Mouse (Mus musculus): ENCODE results near the gene Krtap5-4.
"Not testable (repeated sequence)": the region's sequence is repeated elsewhere in the genome, so short reads cannot be mapped to it uniquely, and the experiment has no call there.

The Krtap5-4 gene

DNA sequence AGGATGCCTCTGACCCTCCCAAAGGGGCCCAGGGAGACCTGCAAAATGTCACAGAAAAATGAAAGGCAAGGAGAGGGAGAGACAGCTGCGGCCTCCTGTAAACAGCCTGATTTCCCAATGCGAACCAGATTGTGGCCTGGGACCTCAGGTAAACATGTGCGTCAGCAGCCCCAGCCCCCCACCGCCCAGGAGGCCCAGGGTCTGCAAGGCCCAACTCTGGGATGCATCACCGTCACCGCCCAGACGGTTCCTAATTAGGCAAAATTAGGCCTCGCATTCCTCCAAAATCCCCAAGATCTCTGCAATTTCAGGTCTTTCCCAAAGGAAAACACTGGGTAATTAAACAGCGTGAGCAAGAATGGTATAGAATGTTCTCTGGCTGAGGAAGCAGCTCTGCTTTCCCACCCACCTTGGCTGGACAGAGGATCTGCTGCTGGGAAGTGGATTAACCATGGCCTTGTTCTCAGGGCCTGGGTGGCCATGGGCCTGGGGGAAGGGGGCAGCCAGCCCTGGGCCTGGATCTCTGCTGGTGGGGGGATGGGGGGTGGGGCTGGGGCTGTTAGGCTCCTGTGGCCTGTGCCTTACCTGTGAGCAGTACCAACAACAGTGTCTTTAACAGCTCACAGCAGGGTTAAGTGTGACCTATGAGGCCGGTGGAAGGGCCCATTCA lies 18.4 kb downstream of the Krtap5-4 start:
- DNase-seq (ENCODE audit: low read depth, low spot score), result not testable (repeated sequence)

DNA sequence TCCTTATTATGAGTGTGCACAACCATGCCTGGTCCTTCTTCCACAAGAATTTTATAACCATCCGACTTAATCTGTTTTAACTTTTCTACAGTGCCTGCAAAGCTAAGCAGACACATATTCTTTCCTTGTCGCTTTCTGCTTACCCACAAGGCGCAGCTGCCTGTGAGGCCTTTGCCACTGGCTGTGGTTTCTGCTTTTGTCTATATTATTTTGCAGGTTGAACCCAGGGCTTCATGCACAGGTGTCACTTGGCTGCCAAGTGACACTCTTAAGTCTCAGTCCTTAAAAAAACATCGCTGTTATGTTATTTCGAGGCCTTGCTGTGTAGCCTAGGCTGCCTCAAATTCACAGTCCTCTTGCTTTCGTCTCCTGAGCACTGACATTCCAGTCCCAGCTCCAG lies 19.3 kb downstream of the Krtap5-4 start:
- no peak for DNase-seq (ENCODE audit: low read depth, low spot score)

DNA sequence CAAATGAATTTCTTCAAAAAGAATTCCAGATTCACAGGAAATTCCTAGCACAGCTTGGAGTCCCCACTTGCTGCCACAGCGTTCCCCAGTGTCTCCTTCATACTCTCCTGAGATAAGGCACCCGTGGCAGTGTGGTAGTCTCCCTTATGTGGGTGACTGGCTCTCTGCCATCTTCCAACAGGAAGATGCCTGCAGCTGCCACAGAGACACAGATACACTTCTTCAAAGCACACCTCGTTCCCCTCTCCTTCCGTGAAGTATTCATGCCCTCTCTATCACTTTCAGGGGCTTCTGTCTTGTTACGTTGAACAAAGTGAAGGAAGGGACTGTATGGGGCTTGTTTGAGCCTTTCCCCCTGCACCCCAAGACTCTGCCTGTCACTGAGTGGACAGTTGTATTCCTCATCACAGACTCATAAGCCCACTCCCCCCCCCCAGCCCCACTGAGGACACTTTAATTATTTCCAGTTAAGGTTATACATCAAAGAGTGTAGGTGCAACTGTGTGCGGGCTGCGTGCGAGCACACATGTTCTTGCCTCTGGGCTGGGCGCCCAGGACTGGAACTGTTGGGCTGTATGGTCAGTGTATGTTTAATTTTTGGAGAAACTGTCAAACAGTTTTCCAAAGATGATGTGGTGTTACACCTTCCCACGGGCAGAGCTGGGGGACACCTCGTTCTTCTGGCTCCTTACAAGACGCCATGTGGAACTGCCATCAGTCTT lies 20.2 kb downstream of the Krtap5-4 start:
- no peak for DNase-seq (ENCODE audit: low read depth, low spot score)

GRCm38 (mm10) chr7:142326714-142327445 lies 23.5 kb downstream of the Krtap5-4 start:
- no peak for DNase-seq (ENCODE audit: low read depth, low spot score)

DNA sequence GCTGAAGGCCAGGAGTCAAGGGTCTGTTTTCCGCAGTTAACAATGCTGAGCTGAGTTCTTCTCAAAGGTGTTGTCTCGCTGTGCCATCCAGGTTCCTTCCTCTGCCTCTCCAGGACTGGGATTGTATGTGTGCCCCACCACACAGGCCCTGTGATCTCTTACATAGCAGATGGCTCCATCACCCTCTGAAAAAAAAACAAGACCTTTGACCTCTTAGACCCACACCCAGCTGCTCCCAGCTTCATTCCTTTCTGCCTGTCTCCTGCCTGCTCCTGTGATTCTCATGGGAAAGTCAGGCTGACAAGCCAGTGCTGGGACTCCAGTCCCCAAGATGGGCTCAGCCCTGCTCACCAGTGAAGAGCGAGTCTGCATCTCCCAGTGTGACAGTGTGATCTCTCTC lies 25.2 kb downstream of the Krtap5-4 start:
- no peak for DNase-seq (ENCODE audit: low read depth, low spot score)

DNA sequence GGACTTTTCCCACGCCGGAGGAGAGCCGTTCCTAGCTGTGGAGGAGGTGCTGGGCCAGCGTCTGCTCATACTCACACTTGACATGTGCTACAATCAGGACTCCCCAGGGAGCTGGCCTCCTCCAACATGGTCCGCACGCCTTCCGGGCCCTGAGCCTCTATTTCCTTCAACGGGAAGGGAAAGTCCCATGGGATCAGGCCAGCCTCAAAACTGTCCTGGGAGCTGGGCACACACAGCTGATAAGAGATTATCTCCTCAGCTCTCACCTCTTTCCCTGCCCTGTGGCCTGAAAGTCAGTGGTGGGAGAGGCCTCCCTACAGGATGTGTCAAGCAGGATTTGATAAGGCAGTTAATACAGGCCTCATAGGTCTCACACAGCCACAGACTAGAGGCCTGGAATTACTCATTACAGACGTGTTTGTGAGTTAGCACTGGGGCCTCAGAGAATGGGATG lies 26.9 kb downstream of the Krtap5-4 start:
- DNase-seq (ENCODE audit: low read depth, low spot score), result no peak

DNA sequence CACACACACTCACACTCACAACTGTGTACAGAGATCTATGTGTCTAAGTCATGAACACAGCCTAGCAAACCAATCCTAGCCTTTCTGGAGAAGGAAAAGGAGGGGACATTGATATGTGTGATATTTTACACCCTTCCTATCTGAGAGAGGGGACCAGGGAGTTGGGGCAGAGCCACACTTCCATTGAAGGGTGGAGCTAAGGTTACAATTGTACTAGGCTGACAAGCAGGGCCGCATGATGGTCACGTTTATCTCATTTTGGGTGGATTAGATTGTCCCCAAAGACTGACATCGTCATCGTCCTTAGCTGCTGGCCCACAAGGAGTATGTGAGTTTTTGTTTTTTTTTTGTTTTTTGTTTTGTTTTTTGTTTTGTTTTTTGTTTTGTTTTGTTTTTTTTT lies 27.9 kb downstream of the Krtap5-4 start:
- no peak for DNase-seq (ENCODE audit: low read depth, low spot score)

- DNase-seq (ENCODE audit: low read depth, low spot score), result not testable (repeated sequence)
Measured at GRCm38 (mm10) chr7:142332741-142333140, 29.4 kb downstream of the Krtap5-4 start.

- peak; percentile 88 for DNase-seq (ENCODE audit: low read depth, low spot score)
Measured at GRCm38 (mm10) chr7:142334246-142334645, 30.9 kb downstream of the Krtap5-4 start.

- no peak for DNase-seq (ENCODE audit: low read depth, low spot score)
Measured at GRCm38 (mm10) chr7:142335151-142335550, 31.8 kb downstream of the Krtap5-4 start.

- DNase-seq (ENCODE audit: low read depth, low spot score), result no peak
Measured at GRCm38 (mm10) chr7:142340269-142340970, 37.1 kb downstream of the Krtap5-4 start.

DNA sequence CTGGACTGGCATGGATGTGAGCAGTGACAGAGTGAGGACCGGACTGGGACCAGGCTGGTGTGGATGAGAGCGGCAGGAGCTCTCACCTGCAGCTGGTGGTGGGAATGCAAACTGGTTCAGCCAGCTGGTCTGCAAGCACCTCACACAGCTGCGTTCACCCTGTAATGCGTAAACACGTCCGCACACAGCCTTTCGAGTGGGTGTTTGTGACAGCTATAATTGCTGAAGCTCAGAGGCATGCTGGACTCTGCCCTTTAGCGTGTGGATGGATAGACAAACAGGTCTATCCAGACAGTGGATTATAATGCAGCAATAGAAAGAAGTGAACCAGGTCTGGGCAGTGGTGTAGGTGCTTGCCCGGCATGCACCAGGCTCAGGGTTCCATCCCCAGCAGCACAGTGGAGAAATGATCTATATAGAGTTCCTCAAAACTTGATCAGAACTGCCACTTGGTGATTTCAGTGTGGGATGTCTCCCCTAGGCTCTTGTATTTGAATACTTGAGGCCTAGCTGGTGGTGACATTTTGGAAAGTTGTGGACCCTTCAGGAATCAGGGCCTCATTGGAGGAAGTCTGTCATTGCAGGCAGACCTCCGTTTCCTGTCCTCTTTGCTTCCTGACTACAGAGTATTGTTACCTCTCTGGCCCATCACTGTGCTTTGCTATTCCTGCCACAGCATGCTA lies 38.4 kb downstream of the Krtap5-4 start:
- DNase-seq (ENCODE audit: low read depth, low spot score), result no peak

DNA sequence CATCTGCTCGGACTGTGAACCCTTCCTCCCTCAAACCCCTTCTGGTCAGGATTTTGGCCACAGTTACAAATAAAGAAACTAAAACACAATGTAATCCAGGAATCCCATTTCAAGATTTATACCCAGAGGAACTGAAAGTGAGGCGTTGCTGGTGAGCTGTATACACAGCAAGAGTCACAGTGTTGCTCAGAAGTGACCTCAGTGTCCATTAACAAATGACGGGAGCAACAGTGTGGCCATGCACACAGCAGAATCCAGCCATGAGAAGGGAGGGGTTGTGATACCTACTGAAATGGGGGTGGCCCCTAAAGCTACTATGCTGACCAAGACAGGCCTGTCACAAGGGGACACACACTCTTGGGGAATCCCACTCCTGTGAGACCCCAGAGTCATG lies 38.9 kb downstream of the Krtap5-4 start:
- no peak for DNase-seq (ENCODE audit: low read depth, low spot score)

- no peak for DNase-seq (ENCODE audit: low read depth, low spot score)
Measured at GRCm38 (mm10) chr7:142347542-142347941, 44.2 kb downstream of the Krtap5-4 start.

DNA sequence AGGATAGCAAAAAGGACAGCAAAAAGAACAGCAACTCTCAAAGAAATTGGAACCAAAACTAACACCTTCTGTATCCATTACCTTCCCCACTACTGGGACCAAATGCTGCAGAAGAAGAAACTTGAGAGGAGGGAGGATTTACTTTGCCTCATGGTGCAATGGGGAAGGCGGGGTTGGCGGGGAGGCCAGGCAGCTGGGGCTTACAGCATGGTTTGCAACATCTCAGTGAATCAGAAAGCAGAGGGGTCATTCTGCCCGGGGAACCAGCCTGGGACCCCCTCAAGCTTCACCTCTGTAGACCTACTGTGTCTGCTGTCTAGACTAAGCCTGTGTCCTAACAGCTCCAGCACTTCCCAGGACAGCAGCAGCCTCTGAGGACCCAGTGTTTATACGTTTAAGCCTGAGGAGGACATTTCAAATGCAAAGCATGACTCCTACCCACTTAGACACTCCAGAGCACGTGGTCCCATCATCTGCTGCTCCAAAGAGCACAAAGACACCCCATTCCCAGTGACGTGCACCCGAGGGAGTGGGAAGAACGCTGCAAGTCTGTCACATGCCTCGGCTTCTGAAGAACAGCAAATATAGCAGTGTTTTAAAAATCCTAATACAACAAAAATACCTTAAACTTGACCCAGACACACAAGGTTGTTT lies 46.1 kb downstream of the Krtap5-4 start:
- DNase-seq (ENCODE audit: low read depth, low spot score), result no peak

- no peak for DNase-seq (ENCODE audit: low read depth, low spot score)
Measured at GRCm38 (mm10) chr7:142351569-142351968, 48.2 kb downstream of the Krtap5-4 start.

DNA sequence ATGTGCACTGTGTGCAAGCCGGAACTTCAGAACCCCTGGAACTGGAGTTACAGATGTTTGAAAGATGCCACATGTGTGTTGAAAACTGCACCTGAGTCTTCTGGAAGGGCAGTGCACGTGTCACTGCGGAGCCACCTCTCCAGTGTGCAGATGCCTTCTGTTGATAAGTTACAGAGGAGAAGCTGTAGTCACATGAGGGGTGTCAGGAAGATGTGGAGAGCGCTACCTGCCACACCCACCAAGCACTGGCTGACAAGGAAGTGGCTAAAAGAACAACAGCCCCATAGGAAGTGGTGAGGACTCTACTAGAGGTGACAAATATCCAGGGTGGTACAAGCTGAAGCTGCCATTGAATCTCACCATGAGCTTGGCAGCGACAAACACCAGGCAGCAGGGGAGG lies 50.5 kb downstream of the Krtap5-4 start:
- no peak for DNase-seq (ENCODE audit: low read depth, low spot score)
